ENCODE assay signal across 8 mouse cellular contexts in the genomic region with DNA sequence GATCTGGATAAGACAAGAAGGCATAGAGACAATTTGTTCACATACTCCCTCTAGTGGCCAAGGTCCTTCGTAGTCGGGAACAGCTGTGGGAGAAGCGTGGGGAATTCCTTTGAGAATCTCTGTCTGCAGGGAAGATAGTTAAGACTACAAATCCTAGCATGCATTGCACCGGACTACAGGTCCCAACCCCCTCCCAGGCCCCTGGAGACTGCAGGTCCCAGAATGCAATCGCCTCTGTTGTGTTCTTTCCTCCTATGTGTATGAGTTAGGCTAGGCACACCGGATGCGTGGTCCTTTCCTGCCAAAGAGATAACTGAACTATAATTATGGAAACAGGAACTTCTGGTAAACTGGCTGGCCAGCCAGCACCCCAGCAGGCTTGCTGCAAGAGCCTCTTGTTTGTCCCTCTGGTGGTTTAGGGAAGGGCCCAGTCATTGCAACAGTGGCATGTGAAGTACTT. TPM values are rescaled to one million over a fixed set of nuclear protein-coding genes. Genes with fewer than 3 reads are reported as not detected.
A peak's percentile ranks its signal among the peaks of the same experiment; 100 is the strongest.
DNase-seq lines count a peak whose midpoint lies in the region; ATAC-seq and TF ChIP-seq lines count a peak whose summit lies in the region.

No protein-coding gene starts in this region.

- H3K4me3 ChIP-seq in gastrocnemius, adult 2 months: peak overlapping the region; percentile 71
- H3K4me3 ChIP-seq in hindbrain, postnatal 0 days (ENCODE audit: low read length): no peak overlapping the region

- no peaks in the 10 kb centered on the region for H3K36me3 ChIP-seq in hindbrain, postnatal 0 days (ENCODE audit: insufficient read depth, low read length)

- 2% methylated on average over 7 of the region's 7 CpGs for WGBS in hindbrain, postnatal 0 days

- 0 out of 2 replicates have a peak overlapping the region, but pooled peaks have one; percentile 23 for H3K4me2 ChIP-seq in hindbrain, postnatal 0 days (ENCODE audit: low read depth, low read length)

- TF ChIP-seq CTCF in gastrocnemius, adult 2 months (IDR thresholded peaks at IDR 0.05): peak; percentile 77
- TF ChIP-seq CTCF in hindbrain, postnatal 0 days (IDR thresholded peaks at IDR 0.05; ENCODE audit: low read depth): peak; percentile 78

- no peaks in the 10 kb centered on the region for H3K9me3 ChIP-seq in hindbrain, postnatal 0 days (ENCODE audit: low read length)

- intact Hi-C loops in gastrocnemius, adult 2 months (cut with DNase I): loop anchor here (2.0 kb wide), 2 partner anchors 101 to 109 kb away; a partner anchor contains a TSS

- no peaks in the 10 kb centered on the region for H3K27me3 ChIP-seq in hindbrain, postnatal 0 days (ENCODE audit: insufficient read depth, low read length)

- H3K4me1 ChIP-seq in hindbrain, postnatal 0 days (ENCODE audit: insufficient read depth, low read length): peaks cover 6% of the 10 kb centered on the region

- peak overlapping the region; percentile 86 for H3K27ac ChIP-seq in gastrocnemius, adult 2 months
- H3K27ac ChIP-seq in hindbrain, postnatal 0 days: peak overlapping the region; percentile 33

- peak; percentile 80 for ATAC-seq in common myeloid progenitor, adult 5-6 weeks (replicated peaks; ENCODE audit: low read depth, poor library complexity, severe bottlenecking)
- peak; percentile 90 for ATAC-seq in hindbrain, postnatal 0 days

- DNase-seq in adrenal gland, adult (ENCODE audit: inconsistent age in 2 of 2, low spot score in 1 of 2): peak; percentile 93 to 97
- peak; percentile 91 for DNase-seq in gastrocnemius, adult 2 months
- DNase-seq in hindbrain, postnatal 0 days (ENCODE audit: low spot score): peak; percentile 97
- DNase-seq in left cerebral cortex, adult 18-20 months (ENCODE audit: low spot score in 2 of 2): peak; percentile 80 to 90
- peak; percentile 91 to 96 for DNase-seq in lung, postnatal 4 days
- DNase-seq in right cerebral cortex, adult 18-20 months: peak; percentile 94
- peak; percentile 76 to 85 for DNase-seq in urinary bladder, postnatal 4 days (ENCODE audit: low spot score in 2 of 2)

- no peak overlapping the region for H3K9ac ChIP-seq in hindbrain, postnatal 0 days (replicated peaks; ENCODE audit: low read length)

RNA-seq across cellular contexts. Expression of a gene that starts 2.8 kb away (rescaled TPM):
- total RNA-seq in common myeloid progenitor, adult 5-6 weeks (2017): 58.2 and 87.3 TPM in 2 replicates
- 1 to 10 TPM; 2.7 to 7.7 TPM for total RNA-seq in gastrocnemius, adult 2 months (2021)
- 8.1 and 9.3 TPM in 2 replicates for total RNA-seq in hindbrain, postnatal 0 days (2014; rRNA removed)
- polyA plus RNA-seq in hindbrain, postnatal 0 days (2015; fragmentation: Nextera tagmentation; extraction: Ambion mirVana): 10.3 and 10.5 TPM in 2 replicates
- 1 to 10 TPM; 2.6 to 3.6 TPM for total RNA-seq in left cerebral cortex, adult 18-20 months (2021)

RNA-seq across cellular contexts. Expression of a gene that starts 5.2 kb away (rescaled TPM):
- total RNA-seq in common myeloid progenitor, adult 5-6 weeks (2017): 85.4 and 99.2 TPM in 2 replicates
- 10 to 100 TPM; 29.2 to 30.8 TPM for total RNA-seq in gastrocnemius, adult 2 months (2021)
- total RNA-seq in hindbrain, postnatal 0 days (2014; rRNA removed): 3.0 and 14.6 TPM in 2 replicates
- 16.5 and 17.4 TPM in 2 replicates for polyA plus RNA-seq in hindbrain, postnatal 0 days (2015; fragmentation: Nextera tagmentation; extraction: Ambion mirVana)
- total RNA-seq in left cerebral cortex, adult 18-20 months (2021): 10 to 100 TPM; 15.8 to 19.3 TPM

RNA-seq across cellular contexts. Expression of a gene that starts 8.4 kb away (rescaled TPM):
- total RNA-seq in common myeloid progenitor, adult 5-6 weeks (2017): 227 and 230 TPM in 2 replicates
- 100 to 1,000 TPM; 103 to 121 TPM for total RNA-seq in gastrocnemius, adult 2 months (2021)
- 109 and 179 TPM in 2 replicates for total RNA-seq in hindbrain, postnatal 0 days (2014; rRNA removed)
- polyA plus RNA-seq in hindbrain, postnatal 0 days (2015; fragmentation: Nextera tagmentation; extraction: Ambion mirVana): 224 and 236 TPM in 2 replicates
- total RNA-seq in left cerebral cortex, adult 18-20 months (2021): 100 to 1,000 TPM; 103 to 111 TPM

RNA-seq across cellular contexts. Expression of a gene that starts 27.5 kb away (rescaled TPM):
- 16.1 and 30.6 TPM in 2 replicates for total RNA-seq in common myeloid progenitor, adult 5-6 weeks (2017)
- 1 to 10 TPM; 1.6 to 2.3 TPM for total RNA-seq in gastrocnemius, adult 2 months (2021)
- total RNA-seq in hindbrain, postnatal 0 days (2014; rRNA removed): 58.7 and 61.8 TPM in 2 replicates
- 14.9 and 18.0 TPM in 2 replicates for polyA plus RNA-seq in hindbrain, postnatal 0 days (2015; fragmentation: Nextera tagmentation; extraction: Ambion mirVana)
- 10 to 100 TPM; 15.6 to 16.4 TPM for total RNA-seq in left cerebral cortex, adult 18-20 months (2021)

RNA-seq across cellular contexts. Expression of a gene that starts 29.4 kb away (rescaled TPM):
- total RNA-seq in common myeloid progenitor, adult 5-6 weeks (2017): not detected in 2 replicates
- total RNA-seq in gastrocnemius, adult 2 months (2021): 1 to 10 TPM; 2.0 to 2.9 TPM
- total RNA-seq in hindbrain, postnatal 0 days (2014; rRNA removed): 114 and 153 TPM in 2 replicates
- 77.4 and 88.0 TPM in 2 replicates for polyA plus RNA-seq in hindbrain, postnatal 0 days (2015; fragmentation: Nextera tagmentation; extraction: Ambion mirVana)
- 10 to 100 TPM; 26.1 to 28.6 TPM for total RNA-seq in left cerebral cortex, adult 18-20 months (2021)
